Mouse (Mus musculus) heart, postnatal 0 days (tissue): ENCODE results near the gene Dpep2nb. TPM values are rescaled to one million over a fixed set of nuclear protein-coding genes. Genes with fewer than 3 reads are reported as not detected.
"Not testable (repeated sequence)": the region's sequence is repeated elsewhere in the genome, so short reads cannot be mapped to it uniquely, and the experiment has no call there.

Source experiments
- ATAC-seq: fragments of 200-750 bp; cut with Nextera tagmentation; 2 replicates; pipeline ENCODE4 v1.8.0; 2017; ENCODE audit warnings: low read depth, moderate number of reproducible peaks, moderate library complexity; ENCODE audit not compliant: insufficient read depth
- DNase-seq: peaks from one replicate; pipeline ENCODE4 v3.0.0-alpha.2; 2016; ENCODE audit warnings: low spot score
- H3K27ac ChIP-seq: fragments of 300-500 bp; sonication (generic); 2 replicates; pipeline ENCODE4 v1.5.1; 2014; ENCODE audit warnings: low read depth, mild to moderate bottlenecking
- H3K27me3 ChIP-seq: fragments of 300-500 bp; sonication (generic); 2 replicates; pipeline ENCODE4 v1.6.1; 2014; ENCODE audit warnings: low read length, mixed read lengths; ENCODE audit not compliant: control insufficient read depth, insufficient read depth
- H3K36me3 ChIP-seq: fragments of 300-500 bp; sonication (generic); replicated peaks from 2 replicates; pipeline ENCODE4 v1.6.1; 2014; ENCODE audit warnings: low read length, mixed read lengths; ENCODE audit not compliant: control insufficient read depth, insufficient read depth
- H3K4me1 ChIP-seq: fragments of 300-500 bp; sonication (generic); 2 replicates; pipeline ENCODE4 v1.6.1; 2014; ENCODE audit warnings: antibody characterized with exemption; ENCODE audit not compliant: control insufficient read depth, insufficient read depth
- H3K4me2 ChIP-seq: fragments of 300-500 bp; sonication (generic); 2 replicates; pipeline ENCODE4 v1.6.1; 2014; ENCODE audit warnings: low read depth, mild to moderate bottlenecking, low read length, moderate library complexity
- H3K4me3 ChIP-seq: fragments of 300-500 bp; sonication (generic); 2 replicates; pipeline ENCODE4 v1.5.1; 2014; ENCODE audit warnings: low read depth, low read length
- H3K9ac ChIP-seq: fragments of 300-500 bp; sonication (generic); replicated peaks from 2 replicates; pipeline ENCODE4 v1.6.1; 2014; ENCODE audit warnings: low read depth, low read length, mixed read lengths
- H3K9me3 ChIP-seq: fragments of 300-500 bp; sonication (generic); replicated peaks from 2 replicates; pipeline ENCODE4 v1.6.1; 2016; ENCODE audit warnings: low read length; ENCODE audit not compliant: control insufficient read depth
- CTCF ChIP-seq: IDR thresholded peaks from 2 replicates; pipeline ENCODE4 v1.5.1; 2016; ENCODE audit warnings: antibody characterized with exemption, control low read depth, low read depth
- EP300 ChIP-seq: IDR thresholded peaks from 2 replicates; pipeline ENCODE4 v1.6.1; 2016; ENCODE audit warnings: antibody characterized with exemption, low read depth
- WGBS: fragments of 180-500 bp; shearing (Covaris S2); extraction: QIAGEN DNeasy Blood & Tissue Kit; methylation state at CpG from one replicate; pipeline ENCODE4 v1.1.7; 2014; 5-methylcytosine and 5-hydroxymethylcytosine counted together
- polyA plus RNA-seq: library from polyadenylated mRNA; unstranded; fragments of >200 nt; fragmentation: Nextera tagmentation; extraction: Ambion mirVana; gene quantifications from 2 replicates; pipeline ENCODE4 v1.2.1, GENCODE M21; 2015
- total RNA-seq: library from RNA; depleted of rRNA; stranded (reverse); fragments of >200 nt; gene quantifications from 2 replicates; pipeline ENCODE4 v1.2.3, GENCODE M21; 2014; ENCODE audit warnings: low replicate concordance

Gene Dpep2nb
- total and polyA plus RNA-seq, 2 experiments from 2014 or later, result 0.20 TPM; not detected in 1

GRCm38 (mm10) chr8:106016284-106016683 is 10.5 kb upstream of the Dpep2nb start:
- Histone ChIP-seq H3K4me2 (no peak overlapping the region), H3K27me3 (no peaks in the 10 kb centered on the region), H3K4me1 (0 out of 2 replicates have a peak, but pooled peaks cover 6% of the 10 kb centered on the region), H3K9ac (no peak overlapping the region), H3K9me3 (no peaks in the 10 kb centered on the region), H3K4me3 (no peak overlapping the region), H3K36me3 (peaks cover 25% of the 10 kb centered on the region), H3K27ac (no peak overlapping the region)
- ATAC-seq, result no peak
- TF ChIP-seq CTCF (no peak), EP300 (no peak)
- no peak for DNase-seq
- WGBS, result 72% methylated on average over 6 of the region's 6 CpGs

DNA sequence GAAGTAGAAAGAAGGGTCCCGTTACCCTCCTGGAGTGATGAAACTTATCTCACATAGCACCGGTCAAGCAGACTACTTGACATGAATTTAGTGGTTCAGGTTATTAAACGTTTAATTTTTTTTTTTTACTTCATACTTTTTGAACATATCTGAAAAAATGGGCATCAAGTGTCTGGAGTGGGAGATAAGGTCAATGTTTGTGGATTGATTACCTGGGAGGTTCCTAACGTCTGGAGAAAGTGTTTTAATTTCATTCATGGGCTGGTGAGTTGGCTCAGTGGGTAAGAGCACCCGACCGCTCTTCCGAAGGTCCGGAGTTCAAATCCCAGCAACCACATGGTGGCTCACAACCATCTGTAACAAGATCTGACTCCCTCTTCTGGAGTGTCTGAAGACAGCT is 6.4 kb upstream of the Dpep2nb start:
- not testable (repeated sequence) for H3K4me3 ChIP-seq, H3K27me3 ChIP-seq, ATAC-seq, H3K9ac ChIP-seq, H3K27ac ChIP-seq, H3K9me3 ChIP-seq, DNase-seq
- peaks cover 16% of the 10 kb centered on the region for H3K36me3 ChIP-seq
- H3K4me2 ChIP-seq, result peak overlapping the region; percentile 99; the same call in 1 of the 2 replicates
- WGBS, result 76% methylated on average over 8 of the region's 8 CpGs
- peaks cover 18% of the 10 kb centered on the region for H3K4me1 ChIP-seq

GRCm38 (mm10) chr8:106011643-106011986 is 5.8 kb upstream of the Dpep2nb start, which contains the start of gene Ddx28:
Ddx28 (minus strand) TSS chr8:106011882.
- H3K4me3 ChIP-seq, result peak within 1 kb of the TSS; percentile 98
- H3K27me3 ChIP-seq, result no peaks in the 10 kb centered on the region
- 1% methylated on average over 6 of the region's 6 CpGs for WGBS
- peak within 1 kb of the TSS; percentile 99 for H3K4me2 ChIP-seq
- H3K4me1 ChIP-seq, result peaks cover 18% of the 10 kb centered on the region
- DNase-seq (no peak), ATAC-seq (no peak)
- H3K9me3 ChIP-seq, result no peaks in the 10 kb centered on the region
- H3K36me3 ChIP-seq, result peaks cover 11% of the 10 kb centered on the region; the same call in 1 of the 2 replicates
- H3K9ac ChIP-seq, result peak within 1 kb of the TSS; percentile 89
- TF ChIP-seq EP300, result no peak
- no peak for TF ChIP-seq CTCF
- H3K27ac ChIP-seq, result peak within 1 kb of the TSS; percentile 74

- Histone ChIP-seq H3K27ac (peak overlapping the region; percentile 74), H3K4me3 (peak overlapping the region; percentile 98), H3K4me2 (peak overlapping the region; percentile 99), H3K27me3 (no peaks in the 10 kb centered on the region), H3K9me3 (no peaks in the 10 kb centered on the region), H3K4me1 (peaks cover 18% of the 10 kb centered on the region), H3K9ac (peak overlapping the region; percentile 89), H3K36me3 (peaks cover 6% of the 10 kb centered on the region; the same call in 1 of the 2 replicates)
- DNase-seq (peak; percentile 87), ATAC-seq (peak; percentile 96)
- WGBS, result under 1% methylated on average over 73 of the region's 74 CpGs
- TF ChIP-seq EP300 (no peak), CTCF (no peak)
These were observed 5.2 kb upstream of the Dpep2nb start for GRCm38 (mm10) chr8:106010748-106011642.

- H3K9me3 ChIP-seq, result not testable (repeated sequence)
- 0 out of 2 replicates have a peak, but pooled peaks have one; percentile 4 for TF ChIP-seq CTCF
These were observed 2.1 kb upstream of the Dpep2nb start for GRCm38 (mm10) chr8:106007891-106008290.

More at GRCm38 (mm10) chr8:106007891-106008290, 2.1 kb upstream of the Dpep2nb start:
- not testable (repeated sequence) for H3K9ac ChIP-seq, H3K4me2 ChIP-seq, H3K27ac ChIP-seq, H3K27me3 ChIP-seq, H3K4me3 ChIP-seq, DNase-seq, H3K36me3 ChIP-seq, ATAC-seq
- WGBS, result 56% methylated on average over 3 of the region's 3 CpGs
- H3K4me1 ChIP-seq, result peaks cover 18% of the 10 kb centered on the region
